Mouse (Mus musculus) kidney, adult 2 months (tissue): Measurements from ENCODE around the gene Mrpl36. TPM values are rescaled to one million over a fixed set of nuclear protein-coding genes. Genes with fewer than 3 reads are reported as not detected.
A peak's percentile ranks its signal among the peaks of the same experiment; 100 is the strongest.

ENCODE experiments used
- DNase-seq: peaks from one replicate; pipeline ENCODE4 v3.0.0; 2021
- H3K27ac ChIP-seq: fragments of 200-500 bp; 2 replicates; pipeline ENCODE4 v1.5.1; 2012; ENCODE audit warnings: low read depth, low read length, control low read depth, inconsistent platforms; ENCODE audit not compliant: insufficient read depth
- H3K27me3 ChIP-seq: fragments of 200-500 bp; replicated peaks from 2 replicates; pipeline ENCODE4 v1.6.1; 2012; ENCODE audit warnings: mild to moderate bottlenecking, moderate library complexity, low read length, inconsistent platforms; ENCODE audit not compliant: control insufficient read depth, insufficient read depth
- H3K36me3 ChIP-seq: fragments of 200-500 bp; 2 replicates; pipeline ENCODE4 v1.6.1; 2012; ENCODE audit warnings: mild to moderate bottlenecking, moderate library complexity, low read length, inconsistent platforms; ENCODE audit not compliant: control insufficient read depth, insufficient read depth
- H3K4me1 ChIP-seq: fragments of 200-500 bp; 2 replicates; pipeline ENCODE4 v1.6.1; 2011; ENCODE audit warnings: low read length; ENCODE audit not compliant: control insufficient read depth, insufficient read depth
- H3K4me3 ChIP-seq: fragments of 200-500 bp; 2 replicates; pipeline ENCODE4 v1.5.1; 2011; ENCODE audit warnings: mild to moderate bottlenecking, low read depth, low read length, control low read depth; ENCODE audit not compliant: insufficient read depth
- CTCF ChIP-seq: fragments of 200-500 bp; conservative IDR thresholded peaks from 2 replicates; pipeline ENCODE4 v1.5.1; 2011; ENCODE audit warnings: low read depth, mild to moderate bottlenecking, control low read depth, low read length, moderate library complexity, mixed read lengths; ENCODE audit not compliant: insufficient read depth, insufficient read length
- POLR2A ChIP-seq: fragments of 200-500 bp; IDR thresholded peaks from one replicate; pipeline ENCODE4 v1.6.1; 2011; ENCODE audit warnings: low read depth, low read length, control low read depth
- WGBS: fragments of 180-500 bp; shearing (Covaris S2); methylation state at CpG from one replicate; pipeline ENCODE4 v1.1.7; 2018; 5-methylcytosine and 5-hydroxymethylcytosine counted together
- polyA plus RNA-seq: library from polyadenylated mRNA; depleted of rRNA; stranded (reverse); fragments of >200 nt; gene quantifications from 2 replicates; pipeline ENCODE4 v1.2.3, GENCODE M21; 2012; rRNA removed

The Mrpl36 gene
- 95.0 and 108 TPM in 2 replicates for polyA plus RNA-seq

DNA sequence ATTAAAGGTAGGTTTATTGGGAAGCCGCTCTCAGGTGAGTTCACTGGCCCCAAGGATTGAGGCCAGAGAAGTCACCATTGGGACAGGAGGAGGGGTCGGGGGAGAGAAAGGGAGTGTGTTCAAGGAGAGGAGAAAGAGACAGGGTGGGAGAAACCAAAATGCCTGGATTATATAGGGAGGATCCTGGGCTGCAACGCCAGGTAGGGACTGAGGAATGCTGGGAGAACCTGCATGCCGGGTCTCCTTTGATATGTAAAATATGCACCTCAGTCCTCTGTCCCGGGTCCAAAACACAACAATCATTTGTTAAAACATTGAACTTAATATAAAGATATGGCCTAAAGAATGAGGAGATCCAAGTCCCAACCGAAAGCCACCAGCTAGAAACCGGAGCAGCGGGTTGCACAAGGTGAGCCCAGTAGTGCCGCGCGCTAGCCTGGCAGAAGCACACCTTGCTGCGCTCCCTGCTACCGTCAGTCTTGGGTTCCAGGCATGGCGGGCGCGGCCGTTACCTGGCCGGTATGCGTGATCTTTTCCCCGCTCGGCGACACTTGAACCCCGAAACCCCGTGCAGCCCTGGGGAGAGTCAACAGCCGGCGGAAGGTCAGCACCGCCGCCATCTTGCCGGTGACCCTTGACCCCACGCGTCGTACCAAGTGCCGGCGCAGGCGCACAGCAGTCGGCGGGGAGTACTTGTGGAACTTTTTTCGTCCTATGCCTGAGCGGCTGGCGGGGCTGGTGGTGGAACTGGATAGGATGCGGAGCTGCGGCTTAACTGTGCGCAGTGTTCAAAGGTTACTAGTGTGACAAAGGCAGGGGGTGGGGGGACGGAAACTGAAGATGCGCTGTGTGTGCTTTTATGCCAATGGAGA lies at the start of gene Mrpl36, which contains the start of gene Ndufs6:
Mrpl36 (plus strand) TSS at position 687 of the 872 bp plus-strand sequence.
Ndufs6 (minus strand) TSS at position 716 of the 872 bp plus-strand sequence.
- H3K27me3 ChIP-seq: no peaks in the 10 kb centered on the region
- peak within 1 kb of the TSS; percentile 83 for H3K27ac ChIP-seq
- 2% methylated on average over 45 of the region's 45 CpGs for WGBS
- H3K4me3 ChIP-seq: peak within 1 kb of the TSS; percentile 87
- peaks cover 9% of the 10 kb centered on the region; the same call in 1 of the 2 replicates for H3K4me1 ChIP-seq
- peak; percentile 96 for DNase-seq
- H3K36me3 ChIP-seq: no peaks in the 10 kb centered on the region
- no peak for TF ChIP-seq CTCF
- peak; percentile 76 for TF ChIP-seq POLR2A

DNA sequence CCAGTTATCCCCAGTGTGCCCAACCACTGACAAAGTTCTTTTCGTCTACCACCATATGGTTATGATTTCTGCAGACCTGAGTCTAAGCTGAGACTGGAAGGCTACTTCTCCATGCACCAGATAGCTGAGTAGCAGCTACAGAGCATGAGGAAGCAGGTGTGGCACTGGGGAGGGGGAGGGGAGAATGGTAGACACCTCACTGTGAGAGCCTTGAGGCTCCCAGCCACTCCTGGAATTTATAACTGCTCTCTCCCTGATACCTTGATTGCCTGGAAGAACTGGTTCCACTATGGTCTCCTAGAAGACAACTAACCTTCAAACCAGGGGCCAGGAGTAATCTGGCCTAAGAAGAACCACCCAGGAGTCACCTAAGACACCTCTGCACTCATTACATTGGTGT lies 49.1 kb upstream of the Mrpl36 start:
- Histone ChIP-seq H3K36me3 (no peaks in the 10 kb centered on the region), H3K27me3 (no peaks in the 10 kb centered on the region)
- 92% methylated on average over 1 of the region's 1 CpGs for WGBS

DNA sequence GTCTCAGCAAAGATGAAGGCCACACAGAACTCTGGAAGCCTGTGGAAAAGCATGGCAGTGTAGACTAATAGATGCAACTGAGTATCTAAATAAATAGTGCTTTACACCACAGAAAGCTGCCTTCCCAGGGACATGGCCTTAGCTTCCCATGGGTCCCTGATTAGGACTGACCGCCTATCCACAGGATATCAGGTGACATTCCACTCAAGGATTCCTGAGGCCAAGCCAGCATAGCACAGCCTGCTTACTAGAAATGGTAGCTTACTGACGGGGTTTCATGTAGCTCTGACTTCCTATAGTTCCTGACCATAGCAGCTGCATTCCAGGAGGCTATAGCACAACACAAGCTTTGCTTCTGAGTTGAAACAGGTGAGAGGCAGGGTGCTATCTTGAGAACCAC lies 45.9 kb upstream of the Mrpl36 start:
- WGBS: 73% methylated on average over 2 of the region's 2 CpGs
- no peak for TF ChIP-seq POLR2A
- TF ChIP-seq CTCF: no peak
- Histone ChIP-seq H3K4me3 (no peak overlapping the region), H3K27me3 (no peaks in the 10 kb centered on the region), H3K27ac (no peak overlapping the region), H3K4me1 (no peaks in the 10 kb centered on the region), H3K36me3 (no peaks in the 10 kb centered on the region)
- no peak for DNase-seq

More for the DNA sequence above, 49.1 kb upstream of the Mrpl36 start:
- Histone ChIP-seq H3K27ac (no peak overlapping the region), H3K4me1 (no peaks in the 10 kb centered on the region), H3K4me3 (no peak overlapping the region)
- TF ChIP-seq CTCF (no peak), POLR2A (no peak)
- DNase-seq: no peak

DNA sequence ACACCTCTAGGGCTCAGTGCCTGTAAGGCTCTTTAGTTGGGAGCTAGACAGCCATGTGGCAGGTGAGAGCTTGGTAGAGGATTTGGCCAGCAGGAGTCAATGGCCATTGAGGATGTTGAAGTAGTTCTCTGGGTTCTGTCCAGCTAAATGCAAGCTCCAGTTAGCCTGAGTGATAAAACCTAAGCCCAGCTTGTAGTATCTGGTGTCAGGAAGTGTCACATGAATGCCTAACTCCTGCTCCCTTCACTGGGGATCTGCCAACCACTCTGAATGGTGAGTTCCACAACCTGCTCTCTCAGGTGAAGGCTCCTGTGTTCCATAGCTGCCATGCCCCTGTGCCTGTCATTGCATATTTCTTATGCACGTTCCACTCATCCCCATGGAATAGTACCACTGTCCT lies 44.8 kb upstream of the Mrpl36 start:
- Histone ChIP-seq H3K36me3 (no peaks in the 10 kb centered on the region), H3K4me3 (no peak overlapping the region), H3K4me1 (no peaks in the 10 kb centered on the region), H3K27ac (no peak overlapping the region), H3K27me3 (no peaks in the 10 kb centered on the region)
- no peak for TF ChIP-seq CTCF
- no peak for TF ChIP-seq POLR2A
- 90% methylated on average over 1 of the region's 1 CpGs for WGBS
- no peak for DNase-seq

DNA sequence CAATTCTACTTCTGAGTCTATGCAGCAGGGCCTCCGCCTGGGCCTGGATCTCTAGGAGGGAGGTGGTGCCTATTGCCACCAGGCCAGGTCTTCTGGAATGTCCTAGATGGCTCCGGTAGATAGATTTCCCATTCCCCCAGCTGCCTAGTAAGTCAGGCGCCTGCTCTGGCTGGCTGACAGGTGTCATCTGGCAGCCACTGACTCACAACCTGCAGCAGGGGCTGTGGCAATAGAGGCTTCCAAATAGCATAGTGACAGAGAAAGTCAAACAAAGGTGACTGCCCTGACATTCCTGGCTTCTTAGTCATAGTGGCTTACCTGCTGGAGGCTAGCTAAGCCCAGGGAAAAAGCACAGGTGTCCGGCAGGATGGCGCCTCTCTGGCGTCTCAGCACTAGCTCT lies 38.1 kb upstream of the Mrpl36 start:
- 77% methylated on average over 6 of the region's 6 CpGs for WGBS
- H3K27ac ChIP-seq: no peak overlapping the region
- TF ChIP-seq CTCF (no peak), POLR2A (no peak)
- peak; percentile 5 for DNase-seq
- H3K4me3 ChIP-seq: no peak overlapping the region
- H3K36me3 ChIP-seq: no peaks in the 10 kb centered on the region
- no peaks in the 10 kb centered on the region for H3K4me1 ChIP-seq
- H3K27me3 ChIP-seq: no peaks in the 10 kb centered on the region

DNA sequence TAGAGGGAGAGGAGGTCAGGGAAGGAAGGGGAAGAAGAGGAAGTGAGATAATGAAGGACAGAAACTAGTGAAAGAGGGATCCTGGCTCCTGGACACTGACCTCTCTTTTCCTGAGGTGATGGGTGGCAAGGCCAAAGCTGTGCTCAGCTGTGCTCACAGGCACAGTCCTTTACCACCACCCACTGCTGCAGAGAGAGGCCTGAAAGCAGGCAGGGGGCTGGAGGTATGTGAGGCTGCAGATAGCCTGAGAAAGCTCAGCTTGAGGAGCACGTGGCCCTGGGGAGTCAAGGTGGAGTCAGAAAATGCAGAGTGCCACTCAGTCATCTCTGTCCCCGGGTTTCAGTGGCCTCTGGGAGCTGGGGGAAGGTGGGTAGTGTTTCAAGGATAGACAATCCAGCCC lies 37.2 kb upstream of the Mrpl36 start:
- no peaks in the 10 kb centered on the region for H3K36me3 ChIP-seq
- no peaks in the 10 kb centered on the region for H3K27me3 ChIP-seq
- no peak for DNase-seq
- no peak overlapping the region for H3K27ac ChIP-seq
- H3K4me3 ChIP-seq: no peak overlapping the region
- WGBS: 34% methylated on average over 2 of the region's 2 CpGs
- no peaks in the 10 kb centered on the region for H3K4me1 ChIP-seq
- TF ChIP-seq POLR2A: no peak
- TF ChIP-seq CTCF: no peak

DNA sequence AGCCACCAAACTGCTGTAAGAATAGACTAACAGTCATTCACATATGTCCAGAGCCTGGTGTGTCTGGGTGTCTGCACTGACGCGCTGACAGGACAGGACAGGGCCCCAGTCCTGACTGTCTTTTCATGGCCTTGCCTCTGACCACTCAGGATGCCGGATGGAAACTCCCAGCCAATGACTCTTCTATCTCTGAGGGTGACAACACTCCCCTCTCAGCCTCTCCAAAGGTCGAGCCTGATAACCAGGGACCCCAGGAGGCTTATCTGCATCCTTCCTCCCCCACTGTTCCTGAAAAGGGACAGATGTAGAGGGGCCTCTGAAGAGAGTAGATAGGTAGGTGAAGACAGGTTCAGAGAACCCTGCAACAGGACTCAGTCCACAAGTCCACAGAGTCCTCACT lies 29.6 kb upstream of the Mrpl36 start:
- H3K36me3 ChIP-seq: no peaks in the 10 kb centered on the region
- no peaks in the 10 kb centered on the region for H3K27me3 ChIP-seq
- DNase-seq: no peak
- H3K27ac ChIP-seq: no peak overlapping the region
- TF ChIP-seq POLR2A (no peak), CTCF (no peak)
- 72% methylated on average over 4 of the region's 4 CpGs for WGBS
- H3K4me1 ChIP-seq: no peaks in the 10 kb centered on the region
- no peak overlapping the region for H3K4me3 ChIP-seq
